Mouse (Mus musculus): ENCODE data around the gene Trappc2l. TPM values are rescaled to one million over a fixed set of nuclear protein-coding genes. Genes with fewer than 3 reads are reported as not detected.
"Not testable (repeated sequence)": the region's sequence is repeated elsewhere in the genome, so short reads cannot be mapped to it uniquely, and the experiment has no call there.

Gene Trappc2l
- polyA plus RNA-seq, 1 experiment from 2014 or later: 47.1 TPM

DNA sequence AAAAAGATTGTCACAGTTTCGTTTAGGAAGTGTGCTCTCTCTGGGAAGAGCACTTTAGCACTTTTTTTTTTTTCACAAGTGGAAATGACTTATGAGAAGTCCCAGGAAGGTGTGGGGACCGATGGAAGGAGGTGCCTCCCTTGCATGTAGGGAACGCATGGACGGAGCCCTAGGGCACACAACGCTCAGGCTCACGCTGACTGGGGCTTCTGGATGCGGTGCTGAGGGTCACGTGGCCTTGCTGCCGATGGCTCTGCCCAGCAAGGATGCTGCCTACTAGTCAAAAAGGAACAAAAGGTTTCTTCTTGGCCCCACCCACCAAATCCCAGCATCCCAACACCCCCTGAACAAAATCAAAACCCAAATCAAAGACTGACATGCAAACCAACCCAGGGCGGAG lies 17.9 kb downstream of the Trappc2l start:
- WGBS: 60% methylated on average over 10 of the region's 10 CpGs
- no peak for ATAC-seq (replicated peaks; ENCODE audit: insufficient number of reproducible peaks, insufficient read depth, low FRiP score, low read depth)
- H3K36me3 ChIP-seq: 0 out of 2 replicates have a peak, but pooled peaks cover 3% of the 10 kb centered on the region

DNA sequence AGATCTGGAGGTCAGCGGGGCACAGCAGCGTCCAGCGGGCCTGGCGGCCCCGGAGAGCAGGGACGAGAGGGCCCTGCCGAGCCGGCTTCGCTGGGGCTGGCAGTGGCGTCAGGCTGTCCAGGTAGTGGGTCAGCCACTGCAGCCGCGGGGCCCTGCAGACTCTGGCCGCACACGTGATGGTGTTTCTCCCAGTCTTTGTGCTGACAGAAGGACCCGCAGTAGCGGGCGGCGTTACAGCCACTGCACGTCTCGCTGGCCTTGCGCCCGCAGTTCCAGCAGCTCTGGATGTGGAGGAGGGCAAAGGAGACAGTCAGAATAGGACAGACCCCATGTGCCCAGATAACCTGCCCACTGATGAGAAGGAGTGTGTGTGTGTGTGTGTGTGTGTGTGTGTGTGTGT lies 19.3 kb downstream of the Trappc2l start:
- H3K4me1 ChIP-seq (replicated peaks): peaks cover 8% of the 10 kb centered on the region
- H3K4me2 ChIP-seq: peak overlapping the region; percentile 55
- 54% methylated on average over 22 of the region's 22 CpGs for WGBS
- no peak for ATAC-seq (replicated peaks; ENCODE audit: insufficient number of reproducible peaks, insufficient read depth, low FRiP score, low read depth)
- peak overlapping the region; percentile 31 for H3K9ac ChIP-seq
- H3K36me3 ChIP-seq: 0 out of 2 replicates have a peak, but pooled peaks cover 6% of the 10 kb centered on the region
- H3K4me3 ChIP-seq: peak overlapping the region; percentile 23
- H3K27ac ChIP-seq: no peak overlapping the region
- no peaks in the 10 kb centered on the region for H3K9me3 ChIP-seq (replicated peaks)
- H3K27me3 ChIP-seq: no peaks in the 10 kb centered on the region

More for the DNA sequence above, 17.9 kb downstream of the Trappc2l start:
- H3K4me3 ChIP-seq: no peak overlapping the region
- no peaks in the 10 kb centered on the region for H3K9me3 ChIP-seq (replicated peaks)
- H3K4me2 ChIP-seq: no peak overlapping the region
- peaks cover 6% of the 10 kb centered on the region; the same call in 1 of the 2 replicates for H3K4me1 ChIP-seq (replicated peaks)
- H3K27me3 ChIP-seq: no peaks in the 10 kb centered on the region
- H3K9ac ChIP-seq: no peak overlapping the region
- H3K27ac ChIP-seq: no peak overlapping the region

DNA sequence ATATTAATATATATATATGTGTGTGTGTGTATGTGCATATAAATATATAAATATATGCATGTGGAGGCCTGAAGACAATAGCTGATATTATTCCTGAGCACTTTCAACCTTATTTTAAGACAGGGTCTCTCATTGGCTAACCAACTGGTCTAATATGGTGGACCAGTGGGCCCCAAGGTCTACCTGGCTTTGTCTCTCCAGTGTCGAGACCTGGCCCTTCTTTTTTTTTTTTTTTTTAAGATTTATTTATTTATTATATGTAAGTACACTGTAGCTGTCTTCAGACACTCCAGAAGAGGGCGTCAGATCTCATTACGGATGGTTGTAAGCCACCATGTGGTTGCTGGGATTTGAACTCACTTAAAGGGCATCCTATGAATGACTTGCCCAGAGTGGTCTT lies 20.7 kb downstream of the Trappc2l start:
- 82% methylated on average over 3 of the region's 3 CpGs for WGBS
- not testable (repeated sequence) for H3K9me3 ChIP-seq (replicated peaks); ATAC-seq (replicated peaks; ENCODE audit: insufficient number of reproducible peaks, insufficient read depth, low FRiP score, low read depth); H3K9ac ChIP-seq; H3K27ac ChIP-seq; H3K36me3 ChIP-seq; H3K27me3 ChIP-seq; H3K4me2 ChIP-seq; H3K4me3 ChIP-seq
- peaks cover 21% of the 10 kb centered on the region for H3K4me1 ChIP-seq (replicated peaks)

DNA sequence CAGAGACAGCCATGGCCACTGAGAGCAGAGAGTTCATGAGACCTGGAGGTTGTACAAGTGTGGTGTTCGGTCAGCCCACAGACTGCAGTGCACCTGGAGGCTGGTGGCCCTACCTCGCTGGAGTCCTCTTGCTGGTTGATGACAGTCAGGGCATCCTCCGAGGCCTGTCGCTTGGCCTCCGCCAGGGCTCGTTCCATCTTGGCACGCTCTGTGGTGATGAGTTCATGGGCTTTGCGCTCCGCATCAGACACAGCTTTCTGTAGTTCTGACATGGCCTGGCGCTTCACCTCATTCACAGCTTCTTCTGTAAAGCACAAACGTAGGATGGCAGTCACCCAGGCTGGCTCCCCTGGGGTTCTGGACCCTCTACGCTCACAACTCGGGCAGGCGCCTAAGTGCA lies 21.8 kb downstream of the Trappc2l start:
- no peak overlapping the region for H3K4me2 ChIP-seq
- H3K9ac ChIP-seq: no peak overlapping the region
- no peaks in the 10 kb centered on the region for H3K9me3 ChIP-seq (replicated peaks)
- no peak for ATAC-seq (replicated peaks; ENCODE audit: insufficient number of reproducible peaks, insufficient read depth, low FRiP score, low read depth)
- 0 out of 2 replicates have a peak, but pooled peaks cover 6% of the 10 kb centered on the region for H3K36me3 ChIP-seq
- H3K27ac ChIP-seq: no peak overlapping the region
- H3K27me3 ChIP-seq: no peaks in the 10 kb centered on the region
- WGBS: 93% methylated on average over 14 of the region's 14 CpGs
- H3K4me3 ChIP-seq: no peak overlapping the region
- H3K4me1 ChIP-seq (replicated peaks): peaks cover 28% of the 10 kb centered on the region

DNA sequence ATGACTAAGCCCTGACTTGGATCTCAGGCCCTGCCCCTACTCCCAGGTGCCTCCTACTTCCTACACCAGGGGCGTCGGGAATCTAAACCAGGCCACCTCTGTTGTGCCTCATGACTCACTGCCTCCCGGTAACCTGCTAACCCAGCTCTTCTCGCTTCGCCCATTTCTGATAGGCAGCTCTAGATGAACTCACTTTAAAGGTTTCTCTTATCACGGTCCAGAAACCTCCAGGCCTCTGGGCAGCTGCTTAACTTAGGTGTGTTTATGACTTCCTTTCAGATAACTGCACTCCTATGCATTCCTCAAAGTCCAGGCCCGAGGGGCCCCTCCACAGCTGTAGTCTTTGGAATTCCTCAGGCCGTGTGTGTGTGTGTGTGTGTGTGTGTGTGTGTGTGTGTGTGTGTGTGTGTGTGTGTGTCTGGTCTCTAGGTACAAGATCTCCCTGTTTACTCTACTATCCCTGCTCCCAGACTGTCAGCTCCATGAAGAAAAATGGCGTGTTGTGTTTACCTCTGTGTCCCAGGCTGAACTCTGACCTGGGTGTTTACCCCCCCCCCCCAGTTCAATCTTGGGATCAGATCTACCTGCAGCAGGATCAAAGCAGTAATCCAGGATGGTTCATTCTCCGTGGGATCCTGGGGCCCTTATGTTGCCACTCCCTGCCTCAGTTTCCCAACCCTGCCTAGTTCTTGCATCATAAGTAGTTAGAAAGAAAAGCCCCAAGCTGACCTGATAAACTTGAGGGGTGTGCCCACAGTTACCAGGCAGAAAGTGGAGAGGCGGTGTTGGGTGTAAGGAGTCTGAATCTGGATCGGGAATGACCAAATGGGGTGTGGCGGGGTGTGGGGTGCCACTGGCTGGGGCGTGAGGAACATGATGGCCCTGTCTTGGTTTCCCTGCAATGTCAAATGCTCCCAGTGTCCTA lies 24.7 kb downstream of the Trappc2l start:
- no peaks in the 10 kb centered on the region for H3K9me3 ChIP-seq (replicated peaks)
- ATAC-seq (replicated peaks; ENCODE audit: insufficient number of reproducible peaks, insufficient read depth, low FRiP score, low read depth): no peak; the same call in 1 of the 2 replicates
- WGBS: 42% methylated on average over 14 of the region's 14 CpGs
- no peak overlapping the region for H3K27ac ChIP-seq
- no peak overlapping the region for H3K4me2 ChIP-seq
- H3K36me3 ChIP-seq: 0 out of 2 replicates have a peak, but pooled peaks cover 6% of the 10 kb centered on the region
- peaks cover 39% of the 10 kb centered on the region for H3K4me1 ChIP-seq (replicated peaks)
- H3K27me3 ChIP-seq: no peaks in the 10 kb centered on the region
- no peak overlapping the region for H3K4me3 ChIP-seq
- no peak overlapping the region for H3K9ac ChIP-seq

DNA sequence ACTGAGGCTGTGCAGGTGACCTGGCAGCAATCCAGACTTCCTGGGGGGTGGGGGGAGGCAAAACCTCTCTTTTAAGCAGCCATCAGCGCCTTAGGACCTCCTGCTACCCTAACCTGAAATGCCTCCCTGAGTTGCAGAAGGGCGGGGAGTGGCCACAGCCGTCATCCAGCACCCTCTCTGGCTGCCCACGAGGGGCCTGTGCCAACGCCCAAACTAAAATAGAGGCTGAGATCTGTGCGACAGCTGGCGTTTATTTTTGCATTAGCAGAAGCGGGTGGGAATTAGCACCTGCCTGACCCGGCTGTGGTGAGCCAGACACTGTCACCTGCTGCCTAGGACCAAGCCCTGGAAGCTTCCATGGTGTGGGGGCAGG lies 25.3 kb downstream of the Trappc2l start:
- Histone ChIP-seq H3K27ac (no peak overlapping the region), H3K9ac (no peak overlapping the region), H3K36me3 (0 out of 2 replicates have a peak, but pooled peaks cover 6% of the 10 kb centered on the region), H3K27me3 (no peaks in the 10 kb centered on the region), H3K9me3 (replicated peaks) (no peaks in the 10 kb centered on the region), H3K4me3 (no peak overlapping the region), H3K4me2 (no peak overlapping the region; the same call in 1 of the 2 replicates), H3K4me1 (replicated peaks) (peaks cover 43% of the 10 kb centered on the region)
- peak; percentile 49 for ATAC-seq (replicated peaks; ENCODE audit: insufficient number of reproducible peaks, insufficient read depth, low FRiP score, low read depth)
- WGBS: 47% methylated on average over 9 of the region's 9 CpGs

DNA sequence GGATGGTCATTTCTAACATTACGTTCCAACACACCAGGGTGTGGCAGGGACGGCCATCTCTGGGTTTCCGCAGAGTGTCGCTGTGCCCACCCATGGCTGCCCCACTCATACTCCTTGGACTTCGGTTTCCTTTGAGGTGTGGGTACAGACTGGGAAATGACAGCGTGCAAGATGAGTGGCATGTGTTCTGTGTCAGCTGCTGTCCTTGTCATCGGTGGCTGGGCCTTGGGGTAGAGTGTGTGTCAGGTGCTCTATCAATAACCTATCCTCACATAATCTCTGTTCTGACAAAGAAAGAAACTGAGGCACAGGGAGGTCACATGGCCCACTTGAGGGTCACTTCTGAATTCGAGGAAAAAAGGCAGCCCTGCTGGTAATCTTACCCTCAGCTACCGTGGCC lies 25.8 kb downstream of the Trappc2l start:
- 0 out of 2 replicates have a peak, but pooled peaks cover 6% of the 10 kb centered on the region for H3K36me3 ChIP-seq
- WGBS: 78% methylated on average over 9 of the region's 9 CpGs
- H3K4me1 ChIP-seq (replicated peaks): peaks cover 47% of the 10 kb centered on the region
- no peak for ATAC-seq (replicated peaks; ENCODE audit: insufficient number of reproducible peaks, insufficient read depth, low FRiP score, low read depth)
- no peak overlapping the region; the same call in 1 of the 2 replicates for H3K4me2 ChIP-seq
- no peaks in the 10 kb centered on the region for H3K27me3 ChIP-seq
- H3K27ac ChIP-seq: no peak overlapping the region
- no peaks in the 10 kb centered on the region for H3K9me3 ChIP-seq (replicated peaks)
- H3K9ac ChIP-seq: no peak overlapping the region
- H3K4me3 ChIP-seq: no peak overlapping the region

DNA sequence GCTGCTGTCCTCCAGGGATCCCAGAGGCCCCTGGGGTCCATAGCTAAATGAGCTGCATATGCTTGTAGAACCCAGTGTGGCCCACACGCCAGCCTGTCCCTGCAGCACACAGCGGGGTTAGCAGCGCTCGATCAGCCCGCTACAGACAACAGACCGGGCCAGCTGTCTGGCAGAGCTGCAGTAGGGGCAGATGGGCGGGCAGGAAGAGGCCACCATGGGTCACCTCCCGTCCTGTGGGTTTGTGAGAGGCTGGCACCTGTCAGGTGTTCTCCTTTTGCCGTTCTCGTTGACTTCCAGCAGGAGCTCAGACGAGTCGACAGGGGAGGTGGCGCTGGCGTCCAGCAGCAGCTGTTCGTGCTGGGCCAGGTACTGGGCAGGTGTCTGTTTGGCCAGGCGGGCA lies 27.2 kb downstream of the Trappc2l start:
- no peaks in the 10 kb centered on the region for H3K9me3 ChIP-seq (replicated peaks)
- no peak overlapping the region for H3K9ac ChIP-seq
- no peak for ATAC-seq (replicated peaks; ENCODE audit: insufficient number of reproducible peaks, insufficient read depth, low FRiP score, low read depth)
- H3K4me2 ChIP-seq: no peak overlapping the region
- peaks cover 53% of the 10 kb centered on the region for H3K4me1 ChIP-seq (replicated peaks)
- 0 out of 2 replicates have a peak, but pooled peaks cover 2% of the 10 kb centered on the region for H3K36me3 ChIP-seq
- WGBS: 81% methylated on average over 16 of the region's 16 CpGs
- H3K4me3 ChIP-seq: no peak overlapping the region
- H3K27ac ChIP-seq: no peak overlapping the region
- no peaks in the 10 kb centered on the region for H3K27me3 ChIP-seq

GRCm38 (mm10) chr8:122639521-122640248 lies 28.2 kb downstream of the Trappc2l start:
- no peaks in the 10 kb centered on the region for H3K9me3 ChIP-seq (replicated peaks)
- H3K4me1 ChIP-seq (replicated peaks): peaks cover 53% of the 10 kb centered on the region
- 0 out of 2 replicates have a peak, but pooled peaks cover 2% of the 10 kb centered on the region for H3K36me3 ChIP-seq
- ATAC-seq (replicated peaks; ENCODE audit: insufficient number of reproducible peaks, insufficient read depth, low FRiP score, low read depth): no peak; the same call in 1 of the 2 replicates
- no peak overlapping the region for H3K27ac ChIP-seq
- WGBS: 46% methylated on average over 16 of the region's 16 CpGs
- no peak overlapping the region for H3K9ac ChIP-seq
- H3K4me3 ChIP-seq: no peak overlapping the region
- H3K4me2 ChIP-seq: no peak overlapping the region
- no peaks in the 10 kb centered on the region for H3K27me3 ChIP-seq

GRCm38 (mm10) chr8:122640825-122641224 lies 29.4 kb downstream of the Trappc2l start:
- WGBS: 72% methylated on average over 4 of the region's 4 CpGs
- Histone ChIP-seq H3K4me1 (replicated peaks) (peaks cover 51% of the 10 kb centered on the region), H3K4me2 (no peak overlapping the region), H3K9ac (no peak overlapping the region), H3K27ac (no peak overlapping the region), H3K36me3 (no peaks in the 10 kb centered on the region), H3K9me3 (replicated peaks) (no peaks in the 10 kb centered on the region), H3K27me3 (no peaks in the 10 kb centered on the region), H3K4me3 (no peak overlapping the region)
- no peak for ATAC-seq (replicated peaks; ENCODE audit: insufficient number of reproducible peaks, insufficient read depth, low FRiP score, low read depth)

- H3K27me3 ChIP-seq: no peaks in the 10 kb centered on the region
Observed at GRCm38 (mm10) chr8:122641406-122641805, 30.0 kb downstream of the Trappc2l start.

More at GRCm38 (mm10) chr8:122641406-122641805, 30.0 kb downstream of the Trappc2l start:
- no peaks in the 10 kb centered on the region for H3K36me3 ChIP-seq
- peaks cover 53% of the 10 kb centered on the region for H3K4me1 ChIP-seq (replicated peaks)
- H3K27ac ChIP-seq: no peak overlapping the region
- no peak for ATAC-seq (replicated peaks; ENCODE audit: insufficient number of reproducible peaks, insufficient read depth, low FRiP score, low read depth)
- H3K9me3 ChIP-seq (replicated peaks): no peaks in the 10 kb centered on the region
- WGBS: 80% methylated on average over 15 of the region's 15 CpGs
- no peak overlapping the region for H3K4me2 ChIP-seq
- no peak overlapping the region for H3K4me3 ChIP-seq
- no peak overlapping the region for H3K9ac ChIP-seq

Data from heart, embryonic 15.5 days (tissue).